Mouse (Mus musculus): ENCODE measurements around the gene Ccne1.

DNA sequence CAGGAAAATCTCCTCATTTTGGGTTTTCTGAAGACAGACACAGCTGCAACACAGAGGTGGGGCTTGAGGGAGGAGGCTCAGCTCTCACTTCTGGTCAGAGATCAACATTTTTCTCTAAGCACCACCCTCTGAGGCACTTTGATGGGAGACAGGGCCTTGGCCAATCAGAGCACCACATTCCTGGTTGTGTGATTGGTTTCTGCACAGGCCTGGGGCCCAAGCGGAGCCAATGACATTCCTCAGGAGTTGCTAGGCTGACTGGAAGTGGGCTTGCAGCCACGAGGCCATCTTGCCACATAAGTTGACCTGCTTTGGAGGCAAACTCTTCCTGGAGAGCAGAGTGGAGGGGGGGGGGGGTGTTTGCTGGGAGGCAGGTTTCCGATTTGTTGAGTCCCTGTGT lies 4.7 kb upstream of the Ccne1 start:
- no peak for TF ChIP-seq CTCF (IDR thresholded peaks at IDR 0.05)
- TF ChIP-seq EP300 (IDR thresholded peaks at IDR 0.05), result no peak
